Mouse (Mus musculus) large intestine, adult 2 months (tissue): ENCODE data around the gene Mrpl3. TPM values are rescaled to one million over a fixed set of nuclear protein-coding genes. Genes with fewer than 3 reads are reported as not detected.
"Not testable (repeated sequence)": the region's sequence is repeated elsewhere in the genome, so short reads cannot be mapped to it uniquely, and the experiment has no call there.

Experiments used
- DNase-seq: peaks from one replicate; pipeline ENCODE4 v3.0.0-alpha.2; 2012; ENCODE audit warnings: low read depth, low spot score
- WGBS: fragments of 180-500 bp; shearing (Covaris S2); methylation state at CpG from one replicate; pipeline ENCODE4 v1.1.7; 2018; 5-methylcytosine and 5-hydroxymethylcytosine counted together
- polyA plus RNA-seq: library from polyadenylated mRNA; depleted of rRNA; stranded (reverse); fragments of >200 nt; gene quantifications from 2 replicates; pipeline ENCODE4 v1.2.3, GENCODE M21; 2012; rRNA removed

The Mrpl3 gene
- polyA plus RNA-seq, 1 experiment, result 34.6 TPM

- 80% methylated on average over 3 of the region's 3 CpGs for WGBS
- DNase-seq, result not testable (repeated sequence)
Observed at GRCm38 (mm10) chr9:105125206-105125605, 72.2 kb downstream of the Mrpl3 start.

Other genes with a start within 250 kb of the Mrpl3 start
- gene Nudt16, start 78.6 kb downstream of the Mrpl3 start, polyA plus RNA-seq, result 13.2 and 19.6 TPM in 2 replicates
- gene 1700080E11Rik, start 91.9 kb downstream of the Mrpl3 start, polyA plus RNA-seq, result not detected in 2 replicates